Mouse (Mus musculus) cerebellum, postnatal 14 days (tissue): ENCODE data around the gene Zfp513.
A peak's percentile ranks its signal among the peaks of the same experiment; 100 is the strongest.

Source experiments
- DNase-seq, 2 experiments: peaks; one replicate each; pipeline ENCODE4 v3.0.0; 2021; ENCODE audit warnings: mixed read lengths in 2 of 2

Zfp513 gene

GRCm38 (mm10) chr5:31162462-31162861, 39.6 kb downstream of the Zfp513 start:
- no peak for DNase-seq

GRCm38 (mm10) chr5:31154152-31154553, 48.0 kb downstream of the Zfp513 start, which contains the start of gene Mpv17:
Mpv17 (minus strand) TSS chr5:31154251.
- DNase-seq: peak; percentile 86 to 87

- DNase-seq: peak in 1 of 2 experiments; percentile 22
These were observed 48.5 kb downstream of the Zfp513 start for GRCm38 (mm10) chr5:31153516-31154151.

GRCm38 (mm10) chr5:31151746-31152145, 50.4 kb downstream of the Zfp513 start:
- DNase-seq: peak; percentile 47 to 63

- DNase-seq: peak in 1 of 2 experiments; percentile 45
These were observed 52.3 kb downstream of the Zfp513 start for GRCm38 (mm10) chr5:31149781-31150180.
